Mouse (Mus musculus) MEL (cell line): ENCODE data around the gene 4930544D05Rik. TPM values are rescaled to one million over a fixed set of nuclear protein-coding genes. Genes with fewer than 3 reads are reported as not detected.

Experiments used
- DNase-seq: peaks from one replicate; pipeline ENCODE4 v3.0.0; 2011; ENCODE audit warnings: low read depth, low spot score
- H3K27ac ChIP-seq: 2 replicates; pipeline ENCODE4 v1.5.1; 2012; ENCODE audit warnings: low read depth, mild to moderate bottlenecking, control low read depth, low read length, moderate library complexity; ENCODE audit not compliant: control insufficient read depth
- H3K27me3 ChIP-seq, 2 experiments: fragments of 150-350 bp in 1 of 2; sonication (generic) in 1 of 2; 2 replicates each; pipeline ENCODE4 v1.6.1; 2012; ENCODE audit warnings: low read length in 2 of 2, mild to moderate bottlenecking in 2 of 2, improper control_type of control experiment in 1 of 2, moderate library complexity in 1 of 2; ENCODE audit not compliant: insufficient read depth in 2 of 2, control insufficient read depth in 1 of 2
- H3K36me3 ChIP-seq, 2 experiments: 2 replicates each; pipeline ENCODE4 v1.6.1; 2012 to 2014; ENCODE audit warnings: low read length in 2 of 2, improper control_type of control experiment in 1 of 2, inconsistent platforms in 1 of 2, mild to moderate bottlenecking in 1 of 2; ENCODE audit not compliant: insufficient read depth in 2 of 2, control insufficient read depth in 1 of 2
- H3K4me1 ChIP-seq, 2 experiments: fragments of 150-350 bp in 1 of 2; sonication (generic) in 1 of 2; 2 replicates each; pipeline ENCODE4 v1.6.1; 2012; ENCODE audit warnings: low read length in 2 of 2, improper control_type of control experiment in 1 of 2, mild to moderate bottlenecking in 1 of 2; ENCODE audit not compliant: insufficient read depth in 2 of 2, control insufficient read depth in 1 of 2
- H3K4me3 ChIP-seq, 2 experiments: fragments of 150-350 bp in 1 of 2; sonication (generic) in 1 of 2; 2 replicates each; pipeline ENCODE4 v1.5.1; 2012; ENCODE audit warnings: low read depth in 2 of 2, low read length in 2 of 2, mild to moderate bottlenecking in 2 of 2, moderate library complexity in 2 of 2, control low read depth in 1 of 2, improper control_type of control experiment in 1 of 2; ENCODE audit not compliant: control insufficient read depth in 1 of 2, insufficient read depth in 1 of 2
- H3K79me2 ChIP-seq: 2 replicates; pipeline ENCODE4 v1.6.1; 2012; ENCODE audit warnings: mild to moderate bottlenecking, low read length, moderate library complexity; ENCODE audit not compliant: control insufficient read depth, poor library complexity, insufficient read depth
- H3K9ac ChIP-seq: 2 replicates; pipeline ENCODE4 v1.6.1; 2012; ENCODE audit warnings: low read depth, mild to moderate bottlenecking, control low read depth, low read length, moderate library complexity; ENCODE audit not compliant: control insufficient read depth, poor library complexity, severe bottlenecking
- H3K9me3 ChIP-seq: fragments of 150-350 bp; sonication (generic); replicated peaks from 2 replicates; pipeline ENCODE4 v1.6.1; 2012; ENCODE audit warnings: mild to moderate bottlenecking, low read length, improper control_type of control experiment, moderate library complexity; ENCODE audit not compliant: insufficient read depth
- CTCF ChIP-seq, 3 experiments: IDR thresholded peaks in 2 of 3; conservative IDR thresholded peaks in 1 of 3; 2 replicates each; pipeline ENCODE4 v1.5.1; 2011 to 2012; ENCODE audit warnings: low read length in 3 of 3, low read depth in 2 of 3, mild to moderate bottlenecking in 2 of 3, improper control_type of control experiment in 1 of 3, inconsistent platforms in 1 of 3, mixed read lengths in 1 of 3, moderate library complexity in 1 of 3; ENCODE audit not compliant: control insufficient read depth in 1 of 3, insufficient read depth in 1 of 3, poor library complexity in 1 of 3, severe bottlenecking in 1 of 3
- E2F4 ChIP-seq: IDR thresholded peaks from 2 replicates; pipeline ENCODE4 v1.6.1; 2011; ENCODE audit warnings: low read depth, low read length, improper control_type of control experiment, borderline replicate concordance
- ETS1 ChIP-seq: IDR thresholded peaks from 2 replicates; pipeline ENCODE4 v1.6.1; 2012; ENCODE audit warnings: low read depth, mild to moderate bottlenecking, inconsistent platforms, low read length, improper control_type of control experiment, moderate library complexity
- GABPA ChIP-seq: IDR thresholded peaks from 2 replicates; pipeline ENCODE4 v1.6.1; 2012; ENCODE audit warnings: low read depth, mild to moderate bottlenecking, inconsistent platforms, low read length, improper control_type of control experiment, moderate library complexity
- HCFC1 ChIP-seq: IDR thresholded peaks from 2 replicates; pipeline ENCODE4 v1.6.1; 2012; ENCODE audit warnings: low read depth, mild to moderate bottlenecking, inconsistent platforms, low read length, improper control_type of control experiment, moderate library complexity
- MAFK ChIP-seq: IDR thresholded peaks from 2 replicates; pipeline ENCODE4 v1.6.1; 2011; ENCODE audit warnings: low read depth, mild to moderate bottlenecking, low read length, improper control_type of control experiment, borderline replicate concordance
- MAX ChIP-seq: IDR thresholded peaks from 2 replicates; pipeline ENCODE4 v1.6.1; 2011; ENCODE audit warnings: low read length, improper control_type of control experiment
- MAZ ChIP-seq: IDR thresholded peaks from 2 replicates; pipeline ENCODE4 v1.6.1; 2012; ENCODE audit warnings: low read depth, mild to moderate bottlenecking, inconsistent platforms, low read length, improper control_type of control experiment
- MEF2A ChIP-seq: IDR thresholded peaks from 2 replicates; pipeline ENCODE4 v1.6.1; 2014; ENCODE audit warnings: low read depth, mild to moderate bottlenecking, inconsistent platforms, low read length, improper control_type of control experiment; ENCODE audit not compliant: poor library complexity, insufficient replicate concordance, severe bottlenecking; ENCODE audit errors: extremely low read depth
- MXI1 ChIP-seq: IDR thresholded peaks from 2 replicates; pipeline ENCODE4 v1.6.1; 2011; ENCODE audit warnings: mild to moderate bottlenecking, low read depth, low read length, improper control_type of control experiment
- MYC ChIP-seq: IDR thresholded peaks from 2 replicates; pipeline ENCODE4 v1.6.1; 2011; ENCODE audit warnings: low read depth, mild to moderate bottlenecking, low read length, improper control_type of control experiment, moderate library complexity
- NRF1 ChIP-seq: IDR thresholded peaks from 2 replicates; pipeline ENCODE4 v1.6.1; 2014; ENCODE audit warnings: low read depth, mild to moderate bottlenecking, inconsistent platforms, low read length, improper control_type of control experiment, moderate library complexity; ENCODE audit not compliant: poor library complexity, insufficient read depth, severe bottlenecking
- POLR2AphosphoS5 ChIP-seq: IDR thresholded peaks from 2 replicates; pipeline ENCODE4 v1.6.1; 2012; ENCODE audit warnings: low read depth, borderline replicate concordance, mild to moderate bottlenecking, inconsistent platforms, low read length, moderate library complexity, mixed read lengths
- SIN3A ChIP-seq: IDR thresholded peaks from 2 replicates; pipeline ENCODE4 v1.6.1; 2012; ENCODE audit warnings: low read length, improper control_type of control experiment, inconsistent platforms
- SMC3 ChIP-seq: IDR thresholded peaks from 2 replicates; pipeline ENCODE4 v1.6.1; 2011; ENCODE audit warnings: low read depth, low read length, improper control_type of control experiment
- USF2 ChIP-seq, 2 experiments: IDR thresholded peaks; 2 replicates each; pipeline ENCODE4 v1.6.1; 2011 to 2012; ENCODE audit warnings: improper control_type of control experiment in 2 of 2, low read length in 2 of 2, borderline replicate concordance in 1 of 2, inconsistent platforms in 1 of 2, low read depth in 1 of 2, mild to moderate bottlenecking in 1 of 2; ENCODE audit not compliant: insufficient read depth in 1 of 2
- ZC3H11A ChIP-seq: IDR thresholded peaks from 2 replicates; pipeline ENCODE4 v1.6.1; 2012; ENCODE audit warnings: low read depth, mild to moderate bottlenecking, inconsistent platforms, low read length, improper control_type of control experiment
- ZKSCAN1 ChIP-seq: IDR thresholded peaks from 2 replicates; pipeline ENCODE4 v1.6.1; 2012; ENCODE audit warnings: low read depth, mild to moderate bottlenecking, inconsistent platforms, low read length, improper control_type of control experiment, moderate library complexity
- ZMIZ1 ChIP-seq: IDR thresholded peaks from 2 replicates; pipeline ENCODE4 v1.6.1; 2012; ENCODE audit warnings: low read depth, mild to moderate bottlenecking, inconsistent platforms, low read length, improper control_type of control experiment, moderate library complexity
- polyA plus RNA-seq, 2 experiments: library from polyadenylated mRNA; stranded (reverse) in 1 of 2; unstranded in 1 of 2; fragments of >175 nt in 1 of 2; fragments of >200 nt in 1 of 2; gene quantifications; 2 replicates each; pipeline versions ENCODE4 v1.2.1 to v1.2.4; 2012; ENCODE audit warnings: low replicate concordance in 2 of 2, low read depth in 1 of 2; ENCODE audit not compliant: insufficient read length in 2 of 2, insufficient read depth in 1 of 2, missing spikeins in 1 of 2
- total RNA-seq: library from RNA; depleted of rRNA; stranded (reverse); fragments of 300-350 nt; gene quantifications from 2 replicates; pipeline ENCODE4 v1.2.3, GENCODE M21; 2012

4930544D05Rik gene
- total and polyA plus RNA-seq, 3 experiments, result 0.10 TPM; not detected in 2

- peaks cover 2% of the 10 kb centered on the region; the same call in 1 of the 2 replicates for H3K79me2 ChIP-seq
- DNase-seq, result no peak
- TF ChIP-seq MEF2A, result no peak
- TF ChIP-seq ZMIZ1, result no peak
- TF ChIP-seq SIN3A, result no peak
- TF ChIP-seq USF2 (IDR thresholded peaks at IDR 0.05; ENCODE audit: borderline replicate concordance in 1 of 2, insufficient read depth in 1 of 2, low read depth in 1 of 2, low read length in 2 of 2), result no peak
- TF ChIP-seq MAX, result no peak
- TF ChIP-seq MXI1, result no peak
- TF ChIP-seq MYC, result no peak
- no peak for TF ChIP-seq GABPA
- TF ChIP-seq ETS1, result no peak
- TF ChIP-seq POLR2AphosphoS5, result no peak
- no peaks in the 10 kb centered on the region for H3K9me3 ChIP-seq
- H3K27me3 ChIP-seq, result no peaks in the 10 kb centered on the region
- H3K4me1 ChIP-seq, result no peaks in the 10 kb centered on the region
- no peak overlapping the region for H3K4me3 ChIP-seq
- no peak overlapping the region for H3K9ac ChIP-seq
- H3K36me3 ChIP-seq, result no peaks in the 10 kb centered on the region; a peak in 1 of 4 replicates
- no peak overlapping the region for H3K27ac ChIP-seq
Measured at GRCm38 (mm10) chr11:70585457-70585856, 30.2 kb upstream of the 4930544D05Rik start.

- no peaks in the 10 kb centered on the region; a peak in 2 of 4 replicates for H3K36me3 ChIP-seq
- TF ChIP-seq HCFC1, result no peak
- TF ChIP-seq ZKSCAN1, result no peak
- no peak for TF ChIP-seq SMC3
- TF ChIP-seq CTCF (IDR thresholded peaks at IDR 0.05 in 2 of 3, conservative IDR thresholded peaks at IDR 0.05 in 1 of 3; ENCODE audit: control insufficient read depth in 1 of 3, insufficient read depth in 1 of 3, low read depth in 2 of 3, low read length in 3 of 3, poor library complexity in 1 of 3, severe bottlenecking in 1 of 3), result no peak
- no peak for TF ChIP-seq POLR2AphosphoS5
- no peak for TF ChIP-seq MAZ
- no peak for TF ChIP-seq MEF2A
- TF ChIP-seq NRF1, result no peak
- no peak for TF ChIP-seq MAFK
- TF ChIP-seq E2F4, result no peak
- TF ChIP-seq ZC3H11A, result no peak
- no peaks in the 10 kb centered on the region for H3K9me3 ChIP-seq
- H3K9ac ChIP-seq, result no peak overlapping the region
- DNase-seq, result no peak
- H3K4me3 ChIP-seq, result no peak overlapping the region
- no peaks in the 10 kb centered on the region for H3K4me1 ChIP-seq
- no peaks in the 10 kb centered on the region for H3K27me3 ChIP-seq
- no peak overlapping the region for H3K27ac ChIP-seq
- H3K79me2 ChIP-seq, result peaks cover 2% of the 10 kb centered on the region; the same call in 1 of the 2 replicates
Measured at GRCm38 (mm10) chr11:70586261-70586660, 29.4 kb upstream of the 4930544D05Rik start.
